Mouse (Mus musculus): Measurements from ENCODE around the gene Dpm3.

- TF ChIP-seq POLR2A (IDR thresholded peaks at IDR 0.05; ENCODE audit: control insufficient read depth in 1 of 2, insufficient read depth in 1 of 2, low read depth in 1 of 2, low read length in 2 of 2, poor library complexity in 1 of 2) (no peak), MAFK (IDR thresholded peaks at IDR 0.05; ENCODE audit: borderline replicate concordance, low read depth, low read length) (no peak), CTCF (IDR thresholded peaks at IDR 0.05 in 2 of 3, conservative IDR thresholded peaks at IDR 0.05 in 1 of 3; ENCODE audit: control insufficient read depth in 1 of 3, insufficient read depth in 1 of 3, low read depth in 2 of 3, low read length in 3 of 3, poor library complexity in 1 of 3, severe bottlenecking in 1 of 3) (peak in 2 of 3 experiments; percentile 8 to 16; a peak in 1 of 6 replicates), EP300 (IDR thresholded peaks at IDR 0.05; ENCODE audit: low read depth in 1 of 2, low read length in 2 of 2) (no peak), BHLHE40 (IDR thresholded peaks at IDR 0.05; ENCODE audit: borderline replicate concordance, low read depth, low read length) (no peak), ELF1 (IDR thresholded peaks at IDR 0.05; ENCODE audit: low read depth, low read length) (no peak), MAX (IDR thresholded peaks at IDR 0.05; ENCODE audit: low read length) (no peak), USF1 (IDR thresholded peaks at IDR 0.05; ENCODE audit: low read depth, low read length) (no peak), CHD2 (IDR thresholded peaks at IDR 0.05; ENCODE audit: low read length) (no peak), ZC3H11A (IDR thresholded peaks at IDR 0.05; ENCODE audit: low read depth, low read length) (no peak), MXI1 (IDR thresholded peaks at IDR 0.05; ENCODE audit: low read depth, low read length) (no peak), POLR2AphosphoS5 (IDR thresholded peaks at IDR 0.05; ENCODE audit: borderline replicate concordance, low read depth, low read length) (no peak), ZNF384 (IDR thresholded peaks at IDR 0.05; ENCODE audit: low read depth, low read length) (no peak)
These were observed 40.3 kb downstream of the Dpm3 start for GRCm38 (mm10) chr3:89299499-89299898.

Data from MEL (cell line).